Mouse (Mus musculus) hindbrain, embryonic 15.5 days (tissue): ENCODE measurements at regions not wholly inside any gene's neighbourhood (a gene's known extent, or its start where the extent isn't known, plus 50 kb on each side); places are given as distances from the start of the nearest gene placed in this dataset.
"Not testable (repeated sequence)": the region's sequence is repeated elsewhere in the genome, so short reads cannot be mapped to it uniquely, and the experiment has no call there.

Experiments used
- ATAC-seq: fragments of 200-750 bp; cut with Nextera tagmentation; 2 replicates; pipeline ENCODE4 v1.8.0; 2017; ENCODE audit warnings: low read depth, moderate number of reproducible peaks, moderate TSS enrichment; ENCODE audit not compliant: low FRiP score
- H3K27ac ChIP-seq: fragments of 300-500 bp; sonication (generic); replicated peaks from 2 replicates; pipeline ENCODE4 v1.5.1; 2015; ENCODE audit warnings: mild to moderate bottlenecking, inconsistent platforms
- H3K27me3 ChIP-seq: fragments of 300-500 bp; sonication (generic); 2 replicates; pipeline ENCODE4 v1.6.1; 2015; ENCODE audit warnings: control low read depth, inconsistent platforms
- H3K36me3 ChIP-seq: fragments of 300-500 bp; sonication (generic); 2 replicates; pipeline ENCODE4 v1.6.1; 2015; ENCODE audit warnings: control low read depth, inconsistent platforms
- H3K4me1 ChIP-seq: fragments of 300-500 bp; sonication (generic); replicated peaks from 2 replicates; pipeline ENCODE4 v1.6.1; 2015; ENCODE audit warnings: control low read depth, inconsistent platforms
- H3K4me2 ChIP-seq: fragments of 300-500 bp; sonication (generic); 2 replicates; pipeline ENCODE4 v1.6.1; 2015; ENCODE audit warnings: moderate library complexity, mild to moderate bottlenecking, inconsistent platforms
- H3K4me3 ChIP-seq: fragments of 300-500 bp; sonication (generic); 2 replicates; pipeline ENCODE4 v1.5.1; 2015; ENCODE audit warnings: mild to moderate bottlenecking, inconsistent platforms
- H3K9ac ChIP-seq: fragments of 300-500 bp; sonication (generic); 2 replicates; pipeline ENCODE4 v1.6.1; 2015; ENCODE audit warnings: inconsistent platforms
- H3K9me3 ChIP-seq: fragments of 300-500 bp; sonication (generic); 2 replicates; pipeline ENCODE4 v1.6.1; 2016; ENCODE audit warnings: control low read depth, inconsistent platforms
- WGBS: fragments of 180-500 bp; shearing (Covaris S2); methylation state at CpG from one replicate; pipeline ENCODE4 v1.1.7; 2015; 5-methylcytosine and 5-hydroxymethylcytosine counted together

- Histone ChIP-seq H3K4me2 (no peak overlapping the region), H3K4me3 (no peak overlapping the region), H3K36me3 (no peaks in the 10 kb centered on the region), H3K27me3 (no peaks in the 10 kb centered on the region), H3K4me1 (no peaks in the 10 kb centered on the region), H3K27ac (no peak overlapping the region), H3K9me3 (no peaks in the 10 kb centered on the region), H3K9ac (no peak overlapping the region)
- no peak for ATAC-seq
These were observed 119.1 kb downstream of the Olfr721-ps1 start for GRCm38 (mm10) chr14:14520195-14520594.

DNA sequence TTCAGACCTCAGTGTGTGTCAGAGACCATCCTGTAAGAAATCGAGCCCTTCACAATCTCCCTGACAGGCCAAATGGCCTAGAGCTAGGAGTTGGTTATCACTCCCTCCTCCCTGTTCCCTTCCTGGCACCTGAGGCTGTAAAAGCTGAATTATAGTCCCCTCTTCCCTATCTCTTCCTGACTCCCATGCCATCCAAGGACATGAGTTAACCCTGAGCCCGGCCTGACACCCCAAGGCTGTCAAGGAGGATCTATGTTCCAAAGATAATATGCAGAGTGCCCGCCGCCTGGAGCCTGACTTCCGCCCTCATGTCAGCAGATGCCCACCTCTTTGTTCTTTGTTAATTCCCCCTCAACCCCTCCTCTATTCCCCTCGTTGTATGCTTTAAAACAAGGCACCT, 120.2 kb downstream of the Olfr721-ps1 start:
- not testable (repeated sequence) for H3K36me3 ChIP-seq, H3K27ac ChIP-seq, H3K27me3 ChIP-seq, H3K9ac ChIP-seq, H3K9me3 ChIP-seq, H3K4me3 ChIP-seq, H3K4me2 ChIP-seq, ATAC-seq, H3K4me1 ChIP-seq
- 73% methylated on average over 6 of the region's 6 CpGs for WGBS

DNA sequence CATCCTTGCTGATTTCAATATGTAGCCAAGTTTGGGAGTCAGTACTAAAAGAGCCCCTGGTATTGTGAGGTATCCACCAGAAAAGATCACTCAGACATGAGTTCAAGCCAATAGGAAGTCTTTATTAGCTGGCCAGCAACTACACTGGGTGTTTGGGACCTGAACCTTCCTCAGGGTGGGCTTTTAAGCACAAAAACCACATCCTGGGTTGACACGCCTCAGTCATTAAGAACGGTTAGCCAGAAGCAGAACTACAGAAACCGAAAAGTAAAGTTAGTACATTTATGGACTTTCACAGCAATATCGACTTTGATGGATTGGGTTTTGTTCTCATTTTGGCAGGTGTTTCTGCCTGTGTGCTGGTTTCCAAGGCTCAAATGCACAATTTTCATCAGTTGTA, 124.1 kb downstream of the Olfr721-ps1 start:
- 96% methylated on average over 4 of the region's 4 CpGs for WGBS
- H3K4me3 ChIP-seq: no peak overlapping the region
- H3K9ac ChIP-seq: no peak overlapping the region
- H3K4me2 ChIP-seq: no peak overlapping the region
- H3K27ac ChIP-seq: no peak overlapping the region
- no peak for ATAC-seq
- no peaks in the 10 kb centered on the region for H3K27me3 ChIP-seq
- no peaks in the 10 kb centered on the region for H3K9me3 ChIP-seq
- no peaks in the 10 kb centered on the region for H3K36me3 ChIP-seq
- H3K4me1 ChIP-seq: no peaks in the 10 kb centered on the region

DNA sequence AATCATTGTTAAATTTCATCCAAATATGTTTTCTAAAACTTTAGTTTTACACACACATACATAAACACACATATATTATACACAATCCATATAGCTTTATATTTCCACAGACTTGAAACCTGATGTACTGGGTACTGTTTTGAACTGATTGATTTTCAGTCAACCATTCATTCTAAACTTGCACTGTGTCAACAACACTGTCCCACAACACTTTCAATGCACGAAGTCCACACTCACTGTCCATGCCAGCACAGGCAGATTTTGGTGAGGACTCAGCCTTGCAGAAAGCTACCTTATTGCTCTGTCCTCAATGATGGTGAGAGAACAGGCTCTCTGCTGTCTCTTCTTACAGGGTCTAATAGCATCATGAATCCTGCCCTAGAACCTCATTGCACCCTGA, 127.3 kb downstream of the Olfr721-ps1 start:
- ATAC-seq: no peak
- H3K36me3 ChIP-seq: no peaks in the 10 kb centered on the region
- H3K4me1 ChIP-seq: no peaks in the 10 kb centered on the region
- H3K4me3 ChIP-seq: no peak overlapping the region
- H3K27me3 ChIP-seq: no peaks in the 10 kb centered on the region
- 93% methylated on average over 1 of the region's 1 CpGs for WGBS
- H3K27ac ChIP-seq: no peak overlapping the region
- no peaks in the 10 kb centered on the region for H3K9me3 ChIP-seq
- no peak overlapping the region for H3K4me2 ChIP-seq
- no peak overlapping the region for H3K9ac ChIP-seq

DNA sequence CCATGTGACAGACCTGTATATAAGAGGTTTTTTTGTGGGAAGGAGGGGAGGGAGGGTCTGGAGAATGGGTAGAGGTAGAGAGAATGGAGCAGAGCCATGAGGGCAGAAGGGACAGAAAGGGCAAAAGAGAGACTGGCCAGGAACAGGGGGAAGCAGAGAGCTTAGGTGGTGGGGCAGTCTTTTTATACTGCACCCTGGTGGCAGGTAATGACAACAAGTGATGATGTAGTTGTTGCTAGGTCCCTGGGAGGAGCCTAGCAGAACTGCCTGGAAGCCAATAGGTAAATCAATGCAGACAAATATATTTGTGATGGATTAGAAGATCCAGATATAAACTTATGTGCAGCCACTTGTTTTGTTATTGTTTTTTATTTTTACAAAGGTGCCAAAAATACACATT, 140.1 kb downstream of the Olfr721-ps1 start:
- H3K4me3 ChIP-seq: no peak overlapping the region
- no peak for ATAC-seq
- H3K36me3 ChIP-seq: no peaks in the 10 kb centered on the region
- no peaks in the 10 kb centered on the region for H3K27me3 ChIP-seq
- H3K27ac ChIP-seq: no peak overlapping the region
- H3K4me2 ChIP-seq: no peak overlapping the region
- no peaks in the 10 kb centered on the region for H3K4me1 ChIP-seq
- no peak overlapping the region for H3K9ac ChIP-seq
- no peaks in the 10 kb centered on the region for H3K9me3 ChIP-seq

GRCm38 (mm10) chr14:14541705-14542104, 140.6 kb downstream of the Olfr721-ps1 start:
- Histone ChIP-seq H3K4me2 (no peak overlapping the region), H3K9me3 (no peaks in the 10 kb centered on the region), H3K36me3 (no peaks in the 10 kb centered on the region), H3K9ac (no peak overlapping the region), H3K27me3 (no peaks in the 10 kb centered on the region), H3K4me1 (no peaks in the 10 kb centered on the region), H3K27ac (no peak overlapping the region), H3K4me3 (no peak overlapping the region)
- ATAC-seq: no peak
- 78% methylated on average over 3 of the region's 3 CpGs for WGBS

GRCm38 (mm10) chr14:14544236-14544635, 143.1 kb downstream of the Olfr721-ps1 start:
- H3K27me3 ChIP-seq: no peaks in the 10 kb centered on the region
- ATAC-seq: no peak
- H3K4me1 ChIP-seq: no peaks in the 10 kb centered on the region
- H3K27ac ChIP-seq: no peak overlapping the region
- no peak overlapping the region for H3K4me2 ChIP-seq
- 82% methylated on average over 7 of the region's 7 CpGs for WGBS
- no peaks in the 10 kb centered on the region for H3K36me3 ChIP-seq
- no peak overlapping the region for H3K4me3 ChIP-seq
- H3K9ac ChIP-seq: no peak overlapping the region
- H3K9me3 ChIP-seq: no peaks in the 10 kb centered on the region

GRCm38 (mm10) chr14:14552201-14552600, 149.9 kb upstream of the Slc4a7 start:
- 75% methylated on average over 2 of the region's 2 CpGs for WGBS
- H3K4me2 ChIP-seq: no peak overlapping the region
- ATAC-seq: no peak

DNA sequence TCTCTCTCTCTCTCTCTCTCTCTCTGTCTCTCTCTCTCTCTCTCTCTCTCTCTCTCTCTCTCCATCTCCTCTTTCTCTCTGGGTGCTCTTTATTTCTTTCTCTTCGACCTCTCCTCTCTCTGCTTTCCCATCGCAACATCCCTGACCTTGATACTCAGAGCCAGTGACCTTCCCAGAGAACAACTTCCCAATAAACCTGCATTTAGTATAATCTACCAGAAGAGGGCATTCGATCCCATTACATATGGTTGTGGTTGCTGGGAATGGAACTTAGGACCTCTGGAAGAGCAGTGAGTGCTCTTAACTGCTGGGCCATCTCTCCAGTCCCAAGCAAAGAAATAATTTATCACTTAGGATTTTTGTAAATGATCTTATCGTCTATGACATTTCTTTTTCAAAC, 127.2 kb upstream of the Slc4a7 start:
- Histone ChIP-seq H3K4me2 (no peak overlapping the region), H3K36me3 (no peaks in the 10 kb centered on the region), H3K9ac (no peak overlapping the region), H3K4me1 (no peaks in the 10 kb centered on the region), H3K4me3 (no peak overlapping the region), H3K27me3 (no peaks in the 10 kb centered on the region), H3K9me3 (no peaks in the 10 kb centered on the region), H3K27ac (no peak overlapping the region)
- no peak for ATAC-seq
- 72% methylated on average over 4 of the region's 4 CpGs for WGBS

More at GRCm38 (mm10) chr14:14552201-14552600, 149.9 kb upstream of the Slc4a7 start:
- H3K36me3 ChIP-seq: no peaks in the 10 kb centered on the region
- H3K9ac ChIP-seq: no peak overlapping the region
- H3K9me3 ChIP-seq: no peaks in the 10 kb centered on the region
- H3K4me1 ChIP-seq: no peaks in the 10 kb centered on the region
- H3K4me3 ChIP-seq: no peak overlapping the region
- H3K27me3 ChIP-seq: no peaks in the 10 kb centered on the region
- no peak overlapping the region for H3K27ac ChIP-seq

- Histone ChIP-seq H3K9me3 (no peaks in the 10 kb centered on the region), H3K4me1 (no peaks in the 10 kb centered on the region), H3K27ac (no peak overlapping the region), H3K36me3 (no peaks in the 10 kb centered on the region), H3K27me3 (no peaks in the 10 kb centered on the region), H3K9ac (no peak overlapping the region), H3K4me2 (no peak overlapping the region), H3K4me3 (no peak overlapping the region)
- ATAC-seq: no peak
- WGBS: 83% methylated on average over 2 of the region's 2 CpGs
These were observed 110.1 kb upstream of the Slc4a7 start for GRCm38 (mm10) chr14:14591939-14592338.

DNA sequence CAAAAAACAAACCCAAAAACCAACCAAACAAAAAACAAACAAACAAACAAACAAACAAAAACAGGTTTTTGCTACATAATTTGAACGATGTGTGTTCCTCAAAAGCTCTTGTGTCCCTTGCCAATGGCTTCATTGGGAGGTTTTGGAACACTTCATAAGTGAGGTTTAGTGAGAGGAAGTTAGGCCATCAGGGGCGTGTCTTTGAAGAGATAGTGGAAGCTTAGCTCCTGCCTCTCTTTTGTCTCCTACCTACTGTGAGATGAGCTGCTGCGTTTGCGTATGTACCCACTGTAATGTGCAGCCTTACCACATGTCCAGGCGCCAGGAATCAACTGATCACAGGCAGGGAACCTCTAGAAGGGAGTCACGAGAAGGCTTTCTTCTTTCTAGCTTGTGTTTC, 107.3 kb upstream of the Slc4a7 start:
- no peak overlapping the region for H3K27ac ChIP-seq
- no peak for ATAC-seq
- H3K4me3 ChIP-seq: no peak overlapping the region
- no peak overlapping the region for H3K9ac ChIP-seq
- H3K27me3 ChIP-seq: no peaks in the 10 kb centered on the region
- H3K9me3 ChIP-seq: no peaks in the 10 kb centered on the region
- WGBS: 90% methylated on average over 6 of the region's 6 CpGs
- no peaks in the 10 kb centered on the region for H3K36me3 ChIP-seq
- no peaks in the 10 kb centered on the region for H3K4me1 ChIP-seq
- H3K4me2 ChIP-seq: no peak overlapping the region

DNA sequence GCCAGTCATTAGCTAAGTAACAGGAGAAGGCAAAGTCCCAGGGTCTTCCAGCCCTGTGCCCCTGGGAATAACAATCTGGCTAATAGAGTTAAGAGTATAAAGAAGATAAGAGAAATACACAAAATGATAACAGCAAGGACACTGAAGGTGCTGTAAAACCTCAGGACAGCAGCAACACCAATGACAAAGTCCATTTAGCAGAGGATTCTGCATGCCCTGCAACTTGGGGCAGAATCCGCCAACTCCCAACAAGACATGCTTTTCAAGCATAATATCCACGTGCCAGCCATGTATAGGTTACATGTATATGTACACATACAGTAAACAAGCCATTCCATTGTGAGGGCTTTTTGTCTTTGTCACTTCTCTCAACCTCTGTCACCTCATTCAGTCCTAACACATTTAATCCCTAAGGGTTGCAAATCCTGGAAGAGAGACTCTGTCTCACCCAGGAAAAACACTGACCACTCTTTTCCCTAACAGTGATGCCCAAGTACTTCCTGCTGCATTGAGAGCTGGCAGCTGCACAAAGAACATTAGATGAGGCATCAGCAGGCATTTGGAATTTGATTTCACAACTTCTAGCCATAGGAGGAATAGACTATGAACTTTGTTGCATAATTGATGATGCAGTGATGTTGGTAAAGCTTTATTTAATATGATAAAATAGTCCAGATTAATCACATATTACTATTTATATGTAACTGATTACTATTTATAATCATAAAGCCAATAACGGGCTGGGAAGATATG, 105.8 kb upstream of the Slc4a7 start:
- Histone ChIP-seq H3K9ac (no peak overlapping the region), H3K4me3 (no peak overlapping the region), H3K4me1 (no peaks in the 10 kb centered on the region), H3K27ac (no peak overlapping the region), H3K9me3 (no peaks in the 10 kb centered on the region), H3K27me3 (no peaks in the 10 kb centered on the region), H3K36me3 (no peaks in the 10 kb centered on the region), H3K4me2 (no peak overlapping the region)
- ATAC-seq: no peak
- 88% methylated on average over 3 of the region's 3 CpGs for WGBS

GRCm38 (mm10) chr14:14599586-14599985, 102.5 kb upstream of the Slc4a7 start:
- no peak overlapping the region for H3K27ac ChIP-seq
- no peak for ATAC-seq
- WGBS: 77% methylated on average over 2 of the region's 2 CpGs
- H3K9ac ChIP-seq: no peak overlapping the region
- H3K27me3 ChIP-seq: no peaks in the 10 kb centered on the region
- H3K36me3 ChIP-seq: no peaks in the 10 kb centered on the region
- no peak overlapping the region for H3K4me2 ChIP-seq
- H3K4me1 ChIP-seq: no peaks in the 10 kb centered on the region
- H3K4me3 ChIP-seq: no peak overlapping the region
- no peaks in the 10 kb centered on the region for H3K9me3 ChIP-seq
